Mouse (Mus musculus) midbrain, embryonic 16.5 days (tissue): Measurements from ENCODE around the gene Hist1h3a. TPM values are rescaled to one million over a fixed set of nuclear protein-coding genes. Genes with fewer than 3 reads are reported as not detected.

ENCODE experiments used
- ATAC-seq: fragments of 200-750 bp; cut with Nextera tagmentation; 2 replicates; pipeline ENCODE4 v1.8.0; 2017; ENCODE audit warnings: moderate TSS enrichment
- H3K27ac ChIP-seq: fragments of 300-500 bp; sonication (generic); 2 replicates; pipeline ENCODE4 v1.5.1; 2014; ENCODE audit warnings: mild to moderate bottlenecking, low read length, mixed read lengths
- H3K27me3 ChIP-seq: fragments of 300-500 bp; sonication (generic); 2 replicates; pipeline ENCODE4 v1.6.1; 2014; ENCODE audit warnings: low read depth, low read length, mixed read lengths; ENCODE audit not compliant: control insufficient read depth, insufficient read depth
- H3K36me3 ChIP-seq: fragments of 300-500 bp; sonication (generic); 2 replicates; pipeline ENCODE4 v1.6.1; 2014; ENCODE audit warnings: mild to moderate bottlenecking, low read length, moderate library complexity, mixed read lengths; ENCODE audit not compliant: control insufficient read depth, insufficient read depth
- H3K4me1 ChIP-seq: fragments of 300-500 bp; sonication (generic); 2 replicates; pipeline ENCODE4 v1.6.1; 2014; ENCODE audit warnings: mild to moderate bottlenecking, low read length, mixed read lengths; ENCODE audit not compliant: control insufficient read depth, insufficient read depth
- H3K4me2 ChIP-seq: fragments of 300-500 bp; sonication (generic); 2 replicates; pipeline ENCODE4 v1.6.1; 2014; ENCODE audit warnings: mild to moderate bottlenecking, low read length, mixed read lengths
- H3K4me3 ChIP-seq: fragments of 300-500 bp; sonication (generic); 2 replicates; pipeline ENCODE4 v1.5.1; 2014; ENCODE audit warnings: low read depth, mild to moderate bottlenecking, low read length, moderate library complexity, mixed read lengths
- H3K9ac ChIP-seq: fragments of 300-500 bp; sonication (generic); 2 replicates; pipeline ENCODE4 v1.6.1; 2014; ENCODE audit warnings: low read depth, low read length, mixed read lengths
- H3K9me3 ChIP-seq: fragments of 300-500 bp; sonication (generic); replicated peaks from 2 replicates; pipeline ENCODE4 v1.6.1; 2014; ENCODE audit warnings: mild to moderate bottlenecking, low read length, mixed read lengths; ENCODE audit not compliant: control insufficient read depth, poor library complexity, severe bottlenecking
- WGBS: fragments of 180-500 bp; shearing (Covaris S2); extraction: QIAGEN DNeasy Blood & Tissue Kit; methylation state at CpG from one replicate; pipeline ENCODE4 v1.1.7; 2014; 5-methylcytosine and 5-hydroxymethylcytosine counted together
- polyA plus RNA-seq: library from polyadenylated mRNA; unstranded; fragments of >200 nt; fragmentation: Nextera tagmentation; extraction: Ambion mirVana; gene quantifications from 2 replicates; pipeline ENCODE4 v1.2.1, GENCODE M21; 2015

The Hist1h3a gene
- polyA plus RNA-seq, 1 experiment from 2014 or later: 0.40 TPM

- no peaks in the 10 kb centered on the region for H3K9me3 ChIP-seq
- H3K27ac ChIP-seq: peak overlapping the region; percentile 56
- no peaks in the 10 kb centered on the region for H3K36me3 ChIP-seq
- H3K27me3 ChIP-seq: no peaks in the 10 kb centered on the region
- peak overlapping the region; percentile 95 for H3K4me2 ChIP-seq
- peak overlapping the region; percentile 60 for H3K9ac ChIP-seq
- WGBS: under 1% methylated on average over 39 of the region's 39 CpGs
- peak; percentile 93 for ATAC-seq
- peak overlapping the region; percentile 55 for H3K4me3 ChIP-seq
- H3K4me1 ChIP-seq: peaks cover 17% of the 10 kb centered on the region
Measured at GRCm38 (mm10) chr13:23739069-23739921, 22.9 kb downstream of the Hist1h3a start.

DNA sequence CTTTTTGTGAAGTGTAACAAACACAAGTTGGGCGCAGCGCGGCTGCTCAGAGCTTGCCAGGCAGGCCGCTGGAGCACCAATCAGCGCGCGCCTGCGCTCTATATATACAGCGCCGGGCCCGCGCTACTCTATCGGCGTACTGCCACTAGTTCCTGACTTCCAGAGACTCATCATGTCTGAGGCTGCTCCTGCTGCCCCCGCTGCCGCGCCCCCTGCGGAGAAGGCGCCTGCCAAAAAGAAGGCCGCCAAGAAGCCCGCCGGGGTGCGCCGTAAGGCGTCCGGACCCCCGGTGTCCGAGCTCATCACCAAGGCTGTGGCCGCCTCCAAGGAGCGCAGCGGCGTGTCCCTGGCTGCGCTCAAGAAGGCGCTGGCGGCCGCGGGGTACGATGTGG is 23.5 kb downstream of the Hist1h3a start, which contains the start of gene Hist1h1c:
TSS of gene Hist1h1c (plus strand) at position 132 of the 392 bp plus-strand sequence.
- under 1% methylated on average over 29 of the region's 38 CpGs for WGBS
- Histone ChIP-seq H3K4me1 (peaks cover 17% of the 10 kb centered on the region), H3K27me3 (no peaks in the 10 kb centered on the region), H3K4me3 (peak within 1 kb of the TSS; percentile 55), H3K9ac (peak within 1 kb of the TSS; percentile 60), H3K27ac (peak within 1 kb of the TSS; percentile 56), H3K4me2 (peak within 1 kb of the TSS; percentile 95), H3K36me3 (no peaks in the 10 kb centered on the region), H3K9me3 (no peaks in the 10 kb centered on the region)
- ATAC-seq: peak; percentile 95

GRCm38 (mm10) chr13:23738041-23738440 is 24.1 kb downstream of the Hist1h3a start:
- ATAC-seq: no peak
- Histone ChIP-seq H3K4me1 (peaks cover 17% of the 10 kb centered on the region), H3K9me3 (no peaks in the 10 kb centered on the region), H3K36me3 (no peaks in the 10 kb centered on the region), H3K27me3 (no peaks in the 10 kb centered on the region), H3K9ac (peak overlapping the region; percentile 60; the same call in 1 of the 2 replicates), H3K4me2 (peak overlapping the region; percentile 95), H3K27ac (no peak overlapping the region; the same call in 1 of the 2 replicates), H3K4me3 (peak overlapping the region; percentile 55)
- WGBS: 21% methylated on average over 4 of the region's 4 CpGs

DNA sequence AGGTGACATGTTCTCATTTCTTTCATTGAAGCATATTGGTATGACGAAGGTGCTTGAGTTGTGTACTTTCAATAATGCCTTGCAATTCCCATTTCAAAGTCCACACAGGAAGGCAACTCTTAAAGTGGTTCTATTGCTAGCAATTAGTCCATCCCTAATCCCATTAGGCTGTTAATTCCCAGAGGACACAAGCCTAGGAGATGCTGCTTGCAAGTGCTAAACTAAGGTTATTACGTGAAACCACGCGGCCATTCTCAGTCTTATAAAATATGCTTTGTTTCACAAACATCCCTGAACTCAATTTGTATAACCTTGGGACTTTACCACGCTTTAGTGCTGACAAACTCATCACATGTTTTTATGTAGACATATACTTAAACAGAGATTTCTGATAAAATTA is 25.1 kb downstream of the Hist1h3a start:
- H3K4me1 ChIP-seq: peaks cover 17% of the 10 kb centered on the region
- no peak overlapping the region for H3K9ac ChIP-seq
- H3K4me3 ChIP-seq: no peak overlapping the region
- no peaks in the 10 kb centered on the region for H3K27me3 ChIP-seq
- no peak overlapping the region for H3K4me2 ChIP-seq
- H3K36me3 ChIP-seq: no peaks in the 10 kb centered on the region
- H3K27ac ChIP-seq: no peak overlapping the region
- no peaks in the 10 kb centered on the region for H3K9me3 ChIP-seq
- no peak for ATAC-seq
- WGBS: 77% methylated on average over 5 of the region's 5 CpGs

DNA sequence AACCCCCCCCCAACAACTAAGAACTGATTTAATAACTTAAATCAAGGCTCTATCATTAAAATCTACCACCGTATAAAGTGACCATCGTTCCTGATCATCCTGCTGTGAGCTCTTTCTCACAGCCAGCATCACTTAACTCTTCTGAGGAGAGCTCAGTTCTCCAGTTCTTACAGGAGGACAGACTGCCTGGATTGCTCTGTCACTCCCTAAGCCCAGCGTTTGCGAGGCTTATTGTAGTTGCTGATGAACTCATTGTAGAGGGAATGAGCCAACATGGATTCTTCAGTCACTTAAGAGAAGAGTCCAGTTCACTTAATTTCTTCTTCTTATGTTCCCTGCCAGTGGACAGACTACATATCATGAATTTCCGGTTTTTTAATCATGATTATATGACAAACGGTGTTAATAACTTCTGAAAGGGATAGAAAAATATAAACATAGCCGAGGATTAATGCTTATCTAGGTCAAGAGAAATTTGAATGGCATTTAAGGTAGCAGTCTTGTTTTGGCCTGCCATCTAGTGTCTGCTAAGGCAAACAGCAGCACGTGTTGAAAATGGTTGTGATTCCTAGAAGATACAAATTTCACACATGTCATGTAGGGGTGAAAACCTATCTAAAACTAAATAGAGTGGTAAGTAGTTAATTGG is 29.9 kb downstream of the Hist1h3a start:
- no peaks in the 10 kb centered on the region for H3K9me3 ChIP-seq
- no peak overlapping the region for H3K27ac ChIP-seq
- no peaks in the 10 kb centered on the region for H3K27me3 ChIP-seq
- WGBS: 24% methylated on average over 8 of the region's 8 CpGs
- H3K4me1 ChIP-seq: no peaks in the 10 kb centered on the region
- H3K36me3 ChIP-seq: no peaks in the 10 kb centered on the region
- 0 out of 2 replicates have a peak, but pooled peaks have one; percentile 32 for ATAC-seq
- no peak overlapping the region for H3K4me2 ChIP-seq
- no peak overlapping the region for H3K4me3 ChIP-seq
- no peak overlapping the region for H3K9ac ChIP-seq

DNA sequence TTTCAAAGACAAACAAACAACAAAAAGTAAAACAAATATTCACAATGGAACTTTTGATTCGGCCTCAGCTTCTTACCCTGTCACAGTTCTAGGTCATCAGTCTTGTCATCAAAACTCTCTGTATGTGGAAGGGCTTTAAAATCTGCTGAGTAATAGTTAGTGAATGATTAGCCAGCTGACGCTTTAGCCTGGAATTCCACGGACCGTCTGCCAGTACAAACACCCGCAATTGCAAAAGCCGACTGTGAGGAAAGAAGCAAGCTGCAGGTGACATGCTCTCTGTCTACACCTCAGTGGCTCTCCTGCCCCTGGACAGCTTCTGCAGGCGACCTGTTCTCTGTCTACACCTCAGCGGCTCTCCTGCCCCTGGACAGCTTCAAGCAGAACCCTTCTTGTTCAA is 31.7 kb downstream of the Hist1h3a start:
- ATAC-seq: no peak
- Histone ChIP-seq H3K9me3 (no peaks in the 10 kb centered on the region), H3K27ac (no peak overlapping the region), H3K27me3 (no peaks in the 10 kb centered on the region), H3K4me2 (no peak overlapping the region), H3K36me3 (no peaks in the 10 kb centered on the region), H3K9ac (no peak overlapping the region), H3K4me3 (no peak overlapping the region), H3K4me1 (no peaks in the 10 kb centered on the region)
- WGBS: 66% methylated on average over 8 of the region's 8 CpGs

DNA sequence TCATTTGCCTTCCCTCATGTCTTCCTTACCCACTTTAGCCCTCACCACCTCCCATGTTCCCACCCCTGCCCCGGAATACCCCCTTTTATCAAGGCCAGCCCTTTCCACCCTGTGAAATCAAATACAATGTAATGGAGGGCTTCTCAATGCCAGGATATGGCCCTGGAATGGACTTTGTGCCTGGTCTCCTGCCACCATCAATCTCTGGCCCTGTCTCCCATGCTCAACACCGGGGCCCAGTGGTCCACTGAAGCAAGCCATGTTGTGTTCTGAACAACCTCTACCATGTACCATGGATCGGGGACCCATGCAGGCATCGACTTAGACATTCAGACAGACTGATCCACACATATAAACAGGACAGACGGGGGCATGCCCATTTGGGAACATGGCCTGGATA is 32.5 kb downstream of the Hist1h3a start:
- Histone ChIP-seq H3K9me3 (no peaks in the 10 kb centered on the region), H3K4me2 (no peak overlapping the region), H3K27ac (no peak overlapping the region), H3K27me3 (no peaks in the 10 kb centered on the region), H3K4me3 (no peak overlapping the region), H3K4me1 (no peaks in the 10 kb centered on the region), H3K9ac (no peak overlapping the region), H3K36me3 (no peaks in the 10 kb centered on the region)
- ATAC-seq: no peak
- WGBS: 97% methylated on average over 5 of the region's 5 CpGs

- no peak for ATAC-seq
- WGBS: 92% methylated on average over 9 of the region's 9 CpGs
Measured at GRCm38 (mm10) chr13:23729192-23729525, 33.0 kb downstream of the Hist1h3a start.

More at GRCm38 (mm10) chr13:23729192-23729525, 33.0 kb downstream of the Hist1h3a start:
- H3K27ac ChIP-seq: no peak overlapping the region
- no peaks in the 10 kb centered on the region for H3K27me3 ChIP-seq
- no peak overlapping the region for H3K4me2 ChIP-seq
- no peak overlapping the region for H3K4me3 ChIP-seq
- no peaks in the 10 kb centered on the region for H3K9me3 ChIP-seq
- no peak overlapping the region for H3K9ac ChIP-seq
- no peaks in the 10 kb centered on the region for H3K36me3 ChIP-seq
- H3K4me1 ChIP-seq: no peaks in the 10 kb centered on the region
